Mouse (Mus musculus) G1E (cell line): Measurements from ENCODE around the gene Zfp598. TPM values are rescaled to one million over a fixed set of nuclear protein-coding genes. Genes with fewer than 3 reads are reported as not detected.
A peak's percentile ranks its signal among the peaks of the same experiment; 100 is the strongest.
"Not testable (repeated sequence)": the region's sequence is repeated elsewhere in the genome, so short reads cannot be mapped to it uniquely, and the experiment has no call there.

Experiments
- ATAC-seq: 2 replicates; pipeline ENCODE4 v1.8.0; 2016; ENCODE audit warnings: mild to moderate bottlenecking; ENCODE audit not compliant: insufficient number of reproducible peaks, poor library complexity, low FRiP score, severe bottlenecking; ENCODE audit errors: extremely low read depth
- DNase-seq: peaks from one replicate; pipeline ENCODE4 v3.0.0; 2012; ENCODE audit warnings: low spot score
- H3K27me3 ChIP-seq: 2 replicates; pipeline ENCODE4 v1.6.1; 2012; ENCODE audit warnings: mild to moderate bottlenecking, low read length, inconsistent platforms; ENCODE audit not compliant: insufficient read depth
- H3K36me3 ChIP-seq: replicated peaks from 2 replicates; pipeline ENCODE3; 2012; ENCODE audit warnings: mild to moderate bottlenecking, inconsistent platforms
- H3K4me1 ChIP-seq: 2 replicates; pipeline ENCODE4 v1.6.1; 2012; ENCODE audit warnings: low read depth, low read length, inconsistent platforms, mixed read lengths; ENCODE audit not compliant: insufficient read depth
- H3K4me3 ChIP-seq: 2 replicates; pipeline ENCODE4 v1.5.1; 2012; ENCODE audit warnings: low read depth, mild to moderate bottlenecking, inconsistent platforms, low read length, moderate library complexity, mixed read lengths
- H3K9me3 ChIP-seq: replicated peaks from 2 replicates; pipeline ENCODE4 v1.6.1; 2012; ENCODE audit warnings: inconsistent platforms
- CTCF ChIP-seq: IDR thresholded peaks from 2 replicates; pipeline ENCODE4 v1.5.1; 2012; ENCODE audit warnings: low read depth, low read length, inconsistent platforms, mixed read lengths
- GATA1 ChIP-seq: IDR thresholded peaks from 2 replicates; pipeline ENCODE4 v1.6.1; 2012; ENCODE audit warnings: borderline replicate concordance, low read length, inconsistent platforms, mixed read lengths
- GATA2 ChIP-seq: IDR thresholded peaks from 2 replicates; pipeline ENCODE4 v1.6.1; 2012; ENCODE audit warnings: low read depth, low read length, inconsistent platforms, borderline replicate concordance
- POLR2AphosphoS5 ChIP-seq: IDR thresholded peaks from 2 replicates; pipeline ENCODE4 v1.6.1; 2012; ENCODE audit warnings: low read depth, low read length, inconsistent platforms; ENCODE audit not compliant: insufficient replicate concordance
- TAL1 ChIP-seq: conservative IDR thresholded peaks from 2 replicates; pipeline ENCODE4 v1.6.1; 2012; ENCODE audit warnings: low read depth, low read length, inconsistent platforms, mixed read lengths
- polyA plus RNA-seq: library from polyadenylated mRNA; stranded (reverse); fragments of >175 nt; gene quantifications from 2 replicates; pipeline ENCODE4 v1.2.3, GENCODE M21; 2012
- total RNA-seq, 2 experiments: library from RNA; stranded (forward) in 1 of 2; stranded (reverse) in 1 of 2; fragments of 200-1000 nt in 1 of 2; fragments of >200 nt in 1 of 2; fragmentation: Nextera tagmentation in 1 of 2; gene quantifications; 2 replicates each; pipeline ENCODE4 v1.2.3; 2014 to 2017

Gene Zfp598
- total and polyA plus RNA-seq, 3 experiments: 11.2 to 86.4 (median 59.1) TPM

DNA sequence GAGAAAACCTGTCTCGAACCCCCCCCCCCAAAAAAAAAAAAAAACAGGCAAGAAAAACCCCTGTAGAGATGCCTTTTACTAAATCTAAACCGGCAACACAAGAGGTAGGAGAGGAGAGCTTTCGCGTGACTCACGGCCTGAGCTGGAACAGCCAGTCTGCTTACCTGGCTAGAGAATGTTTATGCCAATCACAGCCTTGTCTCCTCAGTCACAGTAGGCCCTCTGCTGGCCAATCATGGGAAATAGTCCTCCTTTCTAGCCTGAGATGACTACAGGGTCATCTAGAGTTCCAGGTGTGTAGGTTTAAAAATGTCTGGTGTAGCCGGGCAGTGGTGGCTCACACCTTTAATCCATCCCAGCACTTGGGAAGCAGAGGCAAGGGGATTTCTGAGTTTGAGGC lies 2.1 kb upstream of the Zfp598 start:
- ATAC-seq (0 out of 2 replicates have a peak, but pooled peaks have one; percentile 37), DNase-seq (peak; percentile 45)
- TF ChIP-seq GATA1 (no peak), CTCF (peak; percentile 68)
- Histone ChIP-seq H3K4me3 (no peak overlapping the region), H3K4me1 (peaks cover 41% of the 10 kb centered on the region), H3K36me3 (peaks cover 14% of the 10 kb centered on the region), H3K27me3 (peaks cover 14% of the 10 kb centered on the region), H3K9me3 (no peaks in the 10 kb centered on the region)

DNA sequence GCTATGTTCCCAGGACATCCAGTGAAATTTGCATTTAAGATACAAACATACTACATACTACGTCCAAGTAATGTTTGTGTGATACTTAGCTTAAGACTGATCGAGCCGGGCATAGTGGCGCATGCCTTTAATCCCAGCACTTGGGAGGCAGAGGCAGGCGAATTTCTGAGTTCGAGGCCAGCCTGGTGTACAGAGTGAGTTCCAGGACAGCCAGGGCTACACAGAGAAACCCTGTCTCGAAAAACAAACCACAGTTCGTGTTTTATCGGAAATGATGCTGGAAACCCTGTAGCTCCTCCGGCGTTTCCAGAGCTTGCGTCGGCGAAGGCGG lies 308 bp upstream of the Zfp598 start:
- not testable (repeated sequence) for DNase-seq, H3K9me3 ChIP-seq, H3K27me3 ChIP-seq, ATAC-seq
- peak overlapping the region; percentile 100 for H3K4me3 ChIP-seq
- H3K4me1 ChIP-seq: peaks cover 55% of the 10 kb centered on the region
- peaks cover 29% of the 10 kb centered on the region for H3K36me3 ChIP-seq

DNA sequence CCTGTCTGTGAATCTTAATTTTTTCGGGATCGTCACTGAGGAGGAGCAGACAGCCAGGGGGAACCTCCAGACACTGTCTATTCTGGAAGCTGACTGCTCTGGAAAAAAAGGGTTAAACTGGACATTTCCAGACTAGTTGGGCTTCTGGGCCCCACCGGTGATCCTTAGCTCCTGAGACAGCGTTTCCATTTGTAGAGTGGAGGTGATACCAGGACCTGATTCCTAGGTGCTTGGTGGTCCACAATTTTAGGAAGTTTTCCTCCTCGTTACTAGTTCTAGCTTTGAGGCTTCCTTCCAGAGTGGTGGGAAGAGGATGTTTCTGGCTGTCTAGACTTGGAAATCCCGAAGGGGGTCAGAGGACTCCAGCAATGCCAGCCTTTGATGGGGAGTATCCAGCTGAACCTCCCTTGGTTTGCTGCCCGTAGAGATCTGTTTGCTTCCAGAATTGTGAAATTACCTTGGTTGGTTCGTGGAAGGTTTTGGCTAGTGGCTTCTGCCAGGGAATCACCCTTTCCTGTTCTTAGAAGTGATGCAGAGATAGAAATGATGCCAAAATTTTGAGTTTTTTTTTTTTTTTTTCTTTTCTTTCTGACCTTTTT lies 858 bp downstream of the Zfp598 start:
- H3K4me1 ChIP-seq: peaks cover 61% of the 10 kb centered on the region

DNA sequence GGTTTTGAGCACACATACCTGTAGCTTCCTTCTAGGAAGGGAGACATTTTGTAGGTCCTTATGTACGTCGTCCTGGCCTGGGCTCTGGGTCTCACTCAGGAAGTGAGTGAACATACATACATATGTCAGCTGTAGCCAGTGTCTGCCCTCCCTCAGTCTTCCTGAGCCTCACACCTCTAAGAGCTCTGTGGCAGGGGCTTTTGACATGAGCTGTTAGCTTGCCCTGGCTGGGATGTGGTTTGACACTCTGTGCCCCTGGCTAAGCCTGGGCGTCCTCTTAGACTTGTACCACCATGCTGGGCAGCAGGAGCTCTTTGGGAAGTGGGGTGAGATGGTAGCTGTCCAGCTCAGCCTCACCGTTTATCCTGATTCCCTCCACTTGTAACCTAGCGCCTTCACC lies 1.9 kb downstream of the Zfp598 start:
- peak overlapping the region; percentile 56; the same call in 1 of the 2 replicates for H3K4me3 ChIP-seq
- ATAC-seq: no peak
- no peak for TF ChIP-seq CTCF
- TF ChIP-seq POLR2AphosphoS5: no peak
- TF ChIP-seq GATA1: no peak
- TF ChIP-seq TAL1: no peak
- TF ChIP-seq GATA2: no peak
- H3K27me3 ChIP-seq: no peaks in the 10 kb centered on the region
- H3K9me3 ChIP-seq: no peaks in the 10 kb centered on the region
- H3K4me1 ChIP-seq: peaks cover 70% of the 10 kb centered on the region
- no peak for DNase-seq
- H3K36me3 ChIP-seq: peaks cover 47% of the 10 kb centered on the region

More for the DNA sequence above, 858 bp downstream of the Zfp598 start:
- peak overlapping the region; percentile 100 for H3K4me3 ChIP-seq
- peaks cover 37% of the 10 kb centered on the region for H3K36me3 ChIP-seq
- TF ChIP-seq TAL1: no peak
- no peak for TF ChIP-seq GATA1
- no peak for TF ChIP-seq GATA2
- TF ChIP-seq POLR2AphosphoS5: no peak
- TF ChIP-seq CTCF: no peak
- H3K9me3 ChIP-seq: no peaks in the 10 kb centered on the region
- no peak for DNase-seq
- H3K27me3 ChIP-seq: no peaks in the 10 kb centered on the region
- no peak for ATAC-seq

DNA sequence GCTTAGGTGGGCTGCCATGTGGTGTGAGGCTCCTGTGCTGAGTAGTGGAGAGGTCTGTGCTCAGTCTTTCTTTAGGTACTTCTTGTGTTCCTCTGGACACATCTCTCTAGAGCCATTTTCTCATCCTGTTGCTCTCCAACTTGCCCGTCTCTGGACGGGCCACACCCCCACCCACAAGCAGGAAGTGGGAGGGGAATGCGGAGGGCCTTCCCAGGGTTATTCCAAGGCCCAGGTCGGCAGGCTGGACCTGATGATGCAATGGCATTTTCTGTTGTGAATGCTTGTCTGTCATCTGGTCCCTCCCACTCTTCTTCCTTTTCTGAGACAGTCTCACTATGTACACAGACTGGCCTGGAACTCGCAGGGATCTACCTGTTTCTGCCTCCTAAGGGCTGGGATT lies 2.7 kb downstream of the Zfp598 start:
- H3K4me3 ChIP-seq: peak overlapping the region; percentile 11; the same call in 1 of the 2 replicates
- DNase-seq: no peak
- H3K27me3 ChIP-seq: no peaks in the 10 kb centered on the region
- H3K4me1 ChIP-seq: peaks cover 75% of the 10 kb centered on the region
- H3K9me3 ChIP-seq: no peaks in the 10 kb centered on the region
- TF ChIP-seq GATA1: no peak
- TF ChIP-seq CTCF: no peak
- TF ChIP-seq POLR2AphosphoS5: no peak
- TF ChIP-seq GATA2: no peak
- no peak for TF ChIP-seq TAL1
- ATAC-seq: no peak
- H3K36me3 ChIP-seq: peaks cover 55% of the 10 kb centered on the region

DNA sequence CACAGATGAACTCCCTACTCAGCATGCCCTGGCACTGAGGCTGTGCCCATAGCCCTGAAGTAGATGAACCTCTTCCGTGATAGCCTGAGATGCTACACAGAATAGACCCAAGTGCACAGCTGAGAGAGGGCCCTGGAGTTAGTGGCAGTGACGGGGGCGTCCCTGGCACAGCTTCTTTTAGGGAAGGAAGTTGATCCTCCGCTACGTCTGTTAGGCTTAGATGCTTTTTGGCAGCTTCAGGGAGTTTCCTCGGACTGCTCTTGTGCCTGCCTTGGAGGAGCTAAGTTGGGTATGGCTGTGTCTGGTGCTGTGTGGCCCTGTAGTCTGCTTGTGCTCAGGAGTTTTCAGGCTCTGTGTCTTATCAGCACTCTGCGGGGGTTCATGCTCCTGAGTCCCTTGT lies 4.8 kb downstream of the Zfp598 start:
- Histone ChIP-seq H3K4me3 (no peak overlapping the region), H3K9me3 (no peaks in the 10 kb centered on the region), H3K4me1 (peaks cover 67% of the 10 kb centered on the region), H3K27me3 (no peaks in the 10 kb centered on the region), H3K36me3 (peaks cover 77% of the 10 kb centered on the region)
- DNase-seq (no peak), ATAC-seq (no peak)
- TF ChIP-seq POLR2AphosphoS5 (no peak), GATA2 (no peak), TAL1 (no peak), CTCF (no peak), GATA1 (no peak)

DNA sequence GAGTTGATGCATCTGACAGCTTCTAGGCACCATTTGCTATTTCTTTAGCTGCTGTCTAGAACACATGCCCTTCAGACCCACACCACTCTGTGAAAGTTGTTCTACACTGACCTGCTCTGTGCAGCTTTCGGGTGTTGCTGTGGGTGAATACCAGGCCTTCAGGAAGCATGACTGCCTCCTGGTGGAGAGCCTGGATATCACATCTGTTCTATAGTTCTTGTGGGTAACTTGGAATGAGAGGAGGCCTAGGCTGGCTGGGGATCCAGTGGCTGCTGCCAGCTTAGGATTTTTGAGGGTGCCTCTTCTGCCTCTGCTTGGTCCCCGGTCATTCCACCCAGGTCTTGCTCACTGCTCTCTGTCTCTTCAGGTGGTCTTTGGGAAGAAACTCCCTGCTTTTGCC lies 6.7 kb downstream of the Zfp598 start:
- H3K36me3 ChIP-seq: peaks cover 92% of the 10 kb centered on the region

More for the DNA sequence above, 6.7 kb downstream of the Zfp598 start:
- DNase-seq: peak; percentile 73
- H3K27me3 ChIP-seq: no peaks in the 10 kb centered on the region
- no peaks in the 10 kb centered on the region for H3K9me3 ChIP-seq
- TF ChIP-seq CTCF: peak; percentile 48; the same call in 1 of the 2 replicates
- no peak for TF ChIP-seq POLR2AphosphoS5
- no peak overlapping the region for H3K4me3 ChIP-seq
- peaks cover 58% of the 10 kb centered on the region for H3K4me1 ChIP-seq
- ATAC-seq: no peak; the same call in 1 of the 2 replicates
